Mouse (Mus musculus) embryonic facial prominence, embryonic 12.5 days (tissue): ENCODE measurements around the gene Scn8a. TPM values are rescaled to one million over a fixed set of nuclear protein-coding genes. Genes with fewer than 3 reads are reported as not detected.

Experiments
- ATAC-seq: fragments of 200-750 bp; cut with Nextera tagmentation; 2 replicates; pipeline ENCODE4 v1.8.0; 2017; ENCODE audit not compliant: insufficient number of reproducible peaks, insufficient read depth, low FRiP score, low TSS enrichment
- H3K27ac ChIP-seq: fragments of 300-500 bp; sonication (generic); 2 replicates; pipeline ENCODE4 v1.5.1; 2016; ENCODE audit warnings: mild to moderate bottlenecking
- H3K27me3 ChIP-seq: fragments of 300-500 bp; sonication (generic); 2 replicates; pipeline ENCODE4 v1.6.1; 2016; ENCODE audit warnings: mild to moderate bottlenecking, moderate library complexity
- H3K36me3 ChIP-seq: fragments of 300-500 bp; sonication (generic); 2 replicates; pipeline ENCODE4 v1.6.1; 2016; ENCODE audit warnings: mild to moderate bottlenecking
- H3K4me1 ChIP-seq: fragments of 300-500 bp; sonication (generic); 2 replicates; pipeline ENCODE4 v1.6.1; 2016
- H3K4me2 ChIP-seq: fragments of 300-500 bp; sonication (generic); replicated peaks from 2 replicates; pipeline ENCODE4 v1.6.1; 2016; ENCODE audit warnings: mild to moderate bottlenecking, moderate library complexity
- H3K4me3 ChIP-seq: fragments of 300-500 bp; sonication (generic); 2 replicates; pipeline ENCODE4 v1.5.1; 2016; ENCODE audit warnings: mild to moderate bottlenecking
- H3K9ac ChIP-seq: fragments of 300-500 bp; sonication (generic); 2 replicates; pipeline ENCODE4 v1.6.1; 2016; ENCODE audit warnings: mild to moderate bottlenecking, moderate library complexity
- H3K9me3 ChIP-seq: fragments of 300-500 bp; sonication (generic); 2 replicates; pipeline ENCODE4 v1.6.1; 2016; ENCODE audit warnings: mild to moderate bottlenecking, moderate library complexity
- WGBS: fragments of 180-500 bp; shearing (Covaris S2); methylation state at CpG from one replicate; pipeline ENCODE4 v1.1.7; 2016; 5-methylcytosine and 5-hydroxymethylcytosine counted together
- polyA plus RNA-seq: library from polyadenylated mRNA; unstranded; fragments of >200 nt; fragmentation: Nextera tagmentation; extraction: Ambion mirVana; gene quantifications from 2 replicates; pipeline ENCODE4 v1.2.1, GENCODE M21; 2016

Scn8a gene
- polyA plus RNA-seq, 1 experiment from 2014 or later, result 11.7 TPM

DNA sequence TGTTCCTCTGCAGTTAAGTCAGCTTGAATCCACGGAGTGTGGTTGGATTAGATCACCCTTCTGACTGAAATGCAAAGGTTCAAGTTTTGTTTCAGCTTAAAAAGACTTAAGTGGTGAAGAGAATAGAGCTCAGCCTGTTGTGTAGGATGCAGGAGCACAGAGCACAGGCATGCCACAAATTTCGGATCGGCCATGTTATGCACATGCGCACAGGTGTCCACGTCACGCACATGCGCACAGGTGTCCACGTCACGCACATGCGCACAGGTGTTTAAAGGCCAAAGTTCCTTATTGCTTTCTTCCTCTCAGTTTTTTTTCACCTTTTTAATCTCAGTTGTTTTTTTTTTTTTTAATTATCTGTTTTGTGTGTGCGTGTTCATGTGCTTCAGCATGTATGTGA lies 52.6 kb downstream of the Scn8a start:
- H3K4me1 ChIP-seq, result peaks cover 5% of the 10 kb centered on the region; the same call in 1 of the 2 replicates
- 94% methylated on average over 11 of the region's 11 CpGs for WGBS
- no peak overlapping the region for H3K4me3 ChIP-seq
- H3K27me3 ChIP-seq, result peaks cover 6% of the 10 kb centered on the region; the same call in 1 of the 2 replicates
- no peaks in the 10 kb centered on the region for H3K36me3 ChIP-seq
- no peak overlapping the region for H3K9ac ChIP-seq
- no peak for ATAC-seq
- H3K27ac ChIP-seq, result no peak overlapping the region
- H3K9me3 ChIP-seq, result peaks cover under 1% of the 10 kb centered on the region; the same call in 1 of the 2 replicates
- H3K4me2 ChIP-seq, result no peak overlapping the region

DNA sequence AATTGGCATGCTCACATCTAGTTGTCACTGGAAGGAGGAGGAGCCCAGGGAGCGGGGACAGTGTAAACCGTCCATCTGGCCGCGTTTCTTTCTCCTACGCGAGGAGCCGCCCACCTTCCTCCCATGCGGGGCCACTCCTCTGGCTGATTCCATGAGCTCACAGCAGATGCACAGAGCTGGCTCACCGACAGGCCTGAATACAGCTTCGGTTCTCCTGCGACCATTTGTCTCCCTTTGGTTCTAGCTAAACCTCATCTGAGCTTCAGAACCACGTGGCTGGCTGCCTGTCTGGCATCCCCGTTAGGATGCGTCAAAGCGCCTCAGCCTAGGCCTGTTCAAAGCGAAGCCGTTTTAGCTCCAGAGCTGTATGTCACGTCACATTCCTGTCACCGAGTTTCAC lies 53.8 kb downstream of the Scn8a start:
- WGBS, result 31% methylated on average over 19 of the region's 19 CpGs
- 0 out of 2 replicates have a peak, but pooled peaks have one; percentile 47 for ATAC-seq
- H3K9ac ChIP-seq, result no peak overlapping the region
- no peaks in the 10 kb centered on the region for H3K36me3 ChIP-seq
- no peak overlapping the region for H3K27ac ChIP-seq
- no peak overlapping the region for H3K4me3 ChIP-seq
- no peaks in the 10 kb centered on the region for H3K27me3 ChIP-seq
- H3K9me3 ChIP-seq, result no peaks in the 10 kb centered on the region
- no peak overlapping the region for H3K4me2 ChIP-seq
- H3K4me1 ChIP-seq, result peaks cover 5% of the 10 kb centered on the region; the same call in 1 of the 2 replicates

DNA sequence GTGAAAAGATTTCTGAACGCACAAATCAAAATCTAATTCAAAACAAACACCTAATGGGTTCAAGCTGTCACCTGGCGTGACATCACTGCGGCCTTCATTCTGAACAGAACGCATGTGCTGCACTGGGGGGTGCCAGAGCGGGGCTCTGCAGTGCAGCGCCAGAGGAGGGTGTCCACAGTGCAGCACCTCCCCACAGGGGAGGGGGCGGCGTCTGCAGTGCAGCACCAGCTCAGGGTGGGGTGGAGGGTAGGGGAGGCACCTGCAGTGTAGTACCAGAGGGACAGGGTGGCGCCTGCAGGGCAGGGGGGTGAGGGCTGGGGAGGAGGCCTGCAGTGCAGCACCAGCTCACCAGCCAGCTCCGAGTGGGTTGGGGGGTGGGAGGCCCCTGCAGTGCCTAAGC lies 55.3 kb downstream of the Scn8a start:
- H3K36me3 ChIP-seq, result no peaks in the 10 kb centered on the region
- no peak overlapping the region for H3K27ac ChIP-seq
- 66% methylated on average over 10 of the region's 10 CpGs for WGBS

DNA sequence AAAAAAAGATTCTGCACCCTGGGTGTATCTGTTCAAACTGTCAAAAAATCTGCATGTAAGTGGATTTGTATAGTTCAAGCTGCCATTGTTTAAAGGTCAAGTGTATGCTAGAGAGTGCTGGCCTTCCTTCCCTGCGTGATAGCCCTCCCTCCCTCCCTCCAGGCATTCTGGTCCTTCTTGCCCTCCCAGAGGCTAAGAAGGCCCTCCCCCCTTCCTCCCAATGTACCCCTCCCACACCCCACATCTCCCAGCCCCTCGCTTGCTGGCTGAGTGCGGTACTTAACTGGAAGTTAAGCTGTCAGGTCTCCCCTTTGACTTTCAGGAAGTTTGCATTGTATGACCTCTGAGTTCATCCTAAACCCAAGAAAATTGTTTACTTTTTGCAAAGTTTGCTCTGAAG lies 60.8 kb downstream of the Scn8a start:
- Histone ChIP-seq H3K27me3 (no peaks in the 10 kb centered on the region), H3K36me3 (no peaks in the 10 kb centered on the region), H3K9ac (no peak overlapping the region), H3K9me3 (no peaks in the 10 kb centered on the region), H3K27ac (no peak overlapping the region), H3K4me1 (no peaks in the 10 kb centered on the region), H3K4me2 (no peak overlapping the region), H3K4me3 (no peak overlapping the region)
- 37% methylated on average over 3 of the region's 3 CpGs for WGBS
- no peak for ATAC-seq

More for the DNA sequence above, 55.3 kb downstream of the Scn8a start:
- no peaks in the 10 kb centered on the region for H3K9me3 ChIP-seq
- H3K4me2 ChIP-seq, result no peak overlapping the region
- H3K4me1 ChIP-seq, result peaks cover 5% of the 10 kb centered on the region; the same call in 1 of the 2 replicates
- no peaks in the 10 kb centered on the region for H3K27me3 ChIP-seq
- H3K9ac ChIP-seq, result no peak overlapping the region
- no peak overlapping the region for H3K4me3 ChIP-seq
- ATAC-seq, result no peak

DNA sequence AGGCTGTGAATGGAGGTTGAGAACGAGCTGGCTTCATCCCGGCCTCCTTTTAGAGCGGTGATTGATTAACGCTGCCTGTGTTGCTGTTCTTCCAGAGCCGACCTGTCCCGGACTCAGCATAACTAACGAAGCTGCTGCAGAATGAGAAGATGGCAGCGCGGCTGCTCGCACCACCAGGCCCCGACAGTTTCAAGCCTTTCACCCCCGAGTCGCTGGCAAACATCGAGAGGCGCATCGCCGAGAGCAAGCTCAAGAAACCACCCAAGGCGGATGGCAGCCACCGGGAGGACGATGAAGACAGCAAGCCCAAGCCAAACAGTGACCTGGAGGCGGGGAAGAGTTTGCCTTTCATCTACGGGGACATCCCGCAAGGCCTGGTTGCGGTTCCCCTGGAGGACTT lies 66.5 kb downstream of the Scn8a start:
- Histone ChIP-seq H3K27ac (no peak overlapping the region), H3K9ac (no peak overlapping the region), H3K36me3 (no peaks in the 10 kb centered on the region), H3K4me2 (peak overlapping the region; percentile 20), H3K4me3 (peak overlapping the region; percentile 16), H3K4me1 (peaks cover 7% of the 10 kb centered on the region), H3K9me3 (no peaks in the 10 kb centered on the region), H3K27me3 (no peaks in the 10 kb centered on the region)
- ATAC-seq, result no peak
- WGBS, result 64% methylated on average over 24 of the region's 24 CpGs

DNA sequence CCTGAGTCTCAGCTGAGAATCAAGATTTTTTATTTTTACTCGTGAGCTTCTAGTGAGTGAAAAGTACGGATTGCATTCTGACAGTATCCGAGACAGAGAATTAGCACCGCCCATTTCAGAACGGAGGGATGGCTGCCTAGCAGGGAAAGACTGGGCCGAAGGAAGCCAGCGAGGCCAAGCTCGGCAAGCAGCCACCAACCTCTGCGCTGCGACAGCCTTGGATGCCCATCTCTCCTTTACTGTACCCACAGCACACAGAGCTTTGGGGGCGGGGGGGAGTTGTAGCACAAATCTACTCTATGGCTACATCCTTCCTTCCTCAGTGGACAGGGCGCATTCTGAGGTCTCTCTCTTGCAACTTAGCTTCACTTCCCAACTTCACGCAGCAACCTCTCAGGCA lies 78.7 kb downstream of the Scn8a start:
- H3K4me1 ChIP-seq, result 0 out of 2 replicates have a peak, but pooled peaks cover 4% of the 10 kb centered on the region
- H3K27ac ChIP-seq, result no peak overlapping the region
- no peak overlapping the region for H3K9ac ChIP-seq
- H3K4me3 ChIP-seq, result no peak overlapping the region
- 90% methylated on average over 13 of the region's 13 CpGs for WGBS
- H3K9me3 ChIP-seq, result no peaks in the 10 kb centered on the region
- no peak overlapping the region for H3K4me2 ChIP-seq
- H3K36me3 ChIP-seq, result no peaks in the 10 kb centered on the region
- no peak for ATAC-seq
- H3K27me3 ChIP-seq, result no peaks in the 10 kb centered on the region

DNA sequence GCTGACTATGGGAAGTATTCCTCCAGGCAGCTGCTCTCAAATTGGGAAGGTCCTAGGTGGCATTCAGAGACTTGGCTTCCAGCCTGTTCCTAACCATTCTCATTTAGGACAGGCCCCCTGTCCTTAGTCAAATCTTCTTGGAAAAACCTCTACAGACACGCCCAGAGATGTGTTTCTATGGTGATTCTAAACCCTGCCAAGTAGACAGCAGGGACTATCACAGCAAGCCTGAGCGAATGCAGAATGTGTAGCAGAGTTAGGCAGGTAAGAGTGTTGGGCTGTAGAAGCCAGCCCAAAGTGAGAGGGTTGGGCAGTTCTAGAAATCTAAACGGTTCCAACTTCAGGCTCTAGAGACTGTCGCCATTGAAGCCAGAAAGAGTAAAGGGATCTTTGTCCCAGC lies 79.5 kb downstream of the Scn8a start:
- Histone ChIP-seq H3K9me3 (no peaks in the 10 kb centered on the region), H3K4me2 (no peak overlapping the region), H3K27ac (no peak overlapping the region), H3K4me1 (0 out of 2 replicates have a peak, but pooled peaks cover 4% of the 10 kb centered on the region), H3K27me3 (no peaks in the 10 kb centered on the region), H3K4me3 (no peak overlapping the region), H3K9ac (no peak overlapping the region), H3K36me3 (no peaks in the 10 kb centered on the region)
- WGBS, result 84% methylated on average over 4 of the region's 4 CpGs
- ATAC-seq, result no peak

DNA sequence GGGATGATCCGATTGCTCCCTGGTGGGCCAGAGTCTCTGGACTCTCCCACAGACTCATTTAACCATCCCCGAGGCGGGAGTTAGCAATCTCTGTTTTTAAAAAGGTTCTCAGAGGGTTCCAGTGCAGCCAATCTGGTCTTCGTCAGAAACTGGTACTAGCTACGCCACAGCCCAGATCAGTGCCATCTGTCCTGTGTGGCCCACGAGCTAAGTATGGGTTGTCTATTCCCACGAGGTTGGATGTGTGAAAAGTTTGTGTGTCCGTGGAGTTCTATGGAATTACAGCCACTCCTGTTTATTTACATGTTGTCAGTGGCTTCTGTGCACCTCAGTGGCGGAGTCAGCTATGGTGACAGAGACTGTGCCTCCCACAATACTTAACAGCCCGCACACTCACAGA lies 81.8 kb downstream of the Scn8a start:
- ATAC-seq, result no peak
- no peak overlapping the region for H3K9ac ChIP-seq
- H3K27ac ChIP-seq, result no peak overlapping the region
- WGBS, result 75% methylated on average over 10 of the region's 10 CpGs
- no peak overlapping the region for H3K4me3 ChIP-seq
- no peaks in the 10 kb centered on the region for H3K27me3 ChIP-seq
- H3K4me2 ChIP-seq, result no peak overlapping the region
- H3K9me3 ChIP-seq, result no peaks in the 10 kb centered on the region
- no peaks in the 10 kb centered on the region for H3K36me3 ChIP-seq
- H3K4me1 ChIP-seq, result 0 out of 2 replicates have a peak, but pooled peaks cover 4% of the 10 kb centered on the region

DNA sequence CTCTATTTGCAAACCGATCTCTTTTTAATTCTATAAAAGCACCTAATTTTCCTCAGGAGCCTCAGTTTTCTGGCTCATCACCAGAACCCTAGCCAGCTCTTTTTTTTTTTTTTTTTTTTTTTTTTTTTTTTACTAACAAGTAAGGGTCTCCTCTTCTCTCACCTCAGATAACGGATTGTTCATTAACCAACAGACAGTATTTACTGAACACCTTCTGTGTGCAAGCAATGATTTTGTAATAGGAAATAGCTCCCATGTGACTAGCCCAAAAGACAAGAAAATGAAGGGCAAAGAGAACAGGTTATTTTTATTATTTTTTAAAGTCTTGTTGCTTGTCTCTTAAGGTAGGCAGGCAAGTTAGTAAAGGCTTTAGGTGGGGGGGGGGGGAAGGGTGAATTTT lies 82.6 kb downstream of the Scn8a start:
- 89% methylated on average over 2 of the region's 2 CpGs for WGBS
- Histone ChIP-seq H3K4me2 (no peak overlapping the region), H3K27ac (no peak overlapping the region)

DNA sequence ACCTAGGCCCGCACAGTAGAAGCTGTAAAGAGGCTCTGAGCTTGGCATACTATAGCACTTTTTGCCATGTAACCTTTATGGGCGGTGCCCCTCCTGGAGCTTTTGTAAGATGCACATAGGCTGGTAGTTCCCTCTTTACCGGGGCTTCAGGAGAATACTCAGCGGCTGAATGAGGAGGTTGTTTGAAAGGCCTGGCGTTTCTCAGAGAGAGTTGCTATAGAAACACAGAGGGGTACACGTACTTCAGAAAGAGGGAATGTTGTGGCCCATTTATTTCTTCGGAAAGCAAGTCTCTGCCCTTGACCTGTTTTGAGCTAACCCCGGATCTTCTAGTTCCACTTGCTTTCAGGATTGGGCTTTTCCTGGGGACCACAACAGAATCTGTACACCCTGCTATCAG lies 83.2 kb downstream of the Scn8a start:
- H3K4me3 ChIP-seq, result no peak overlapping the region
- 0 out of 2 replicates have a peak, but pooled peaks cover 4% of the 10 kb centered on the region for H3K4me1 ChIP-seq
- ATAC-seq, result no peak
- no peaks in the 10 kb centered on the region for H3K9me3 ChIP-seq
- H3K9ac ChIP-seq, result no peak overlapping the region
- no peaks in the 10 kb centered on the region for H3K36me3 ChIP-seq
- H3K4me2 ChIP-seq, result no peak overlapping the region
- WGBS, result 53% methylated on average over 8 of the region's 8 CpGs
- no peaks in the 10 kb centered on the region for H3K27me3 ChIP-seq
- H3K27ac ChIP-seq, result no peak overlapping the region

More for the DNA sequence above, 82.6 kb downstream of the Scn8a start:
- Histone ChIP-seq H3K36me3 (no peaks in the 10 kb centered on the region), H3K9me3 (no peaks in the 10 kb centered on the region), H3K4me1 (0 out of 2 replicates have a peak, but pooled peaks cover 4% of the 10 kb centered on the region), H3K4me3 (no peak overlapping the region), H3K27me3 (no peaks in the 10 kb centered on the region), H3K9ac (no peak overlapping the region)
- no peak for ATAC-seq

DNA sequence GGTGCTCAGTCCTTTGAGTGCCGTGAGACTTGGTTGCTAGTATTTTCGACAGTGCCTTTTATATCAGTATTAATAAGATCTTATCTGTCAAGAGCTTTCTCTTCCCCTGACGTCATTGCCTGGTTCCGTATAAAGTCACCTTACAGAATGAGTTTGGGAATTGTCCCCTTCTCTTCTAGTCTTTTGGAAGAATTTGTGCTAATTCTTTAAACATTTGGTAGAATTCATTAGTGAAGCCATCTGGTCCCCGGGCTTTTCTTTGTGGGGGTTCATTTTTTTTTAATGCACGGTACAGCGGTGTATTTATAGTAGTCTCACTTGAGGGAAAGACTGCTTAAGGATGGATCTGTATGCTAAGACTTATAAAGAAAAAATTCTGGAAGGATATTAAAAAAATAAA lies 84.3 kb downstream of the Scn8a start:
- H3K27ac ChIP-seq, result no peak overlapping the region
- H3K4me3 ChIP-seq, result no peak overlapping the region
- 73% methylated on average over 7 of the region's 7 CpGs for WGBS
- H3K9me3 ChIP-seq, result no peaks in the 10 kb centered on the region
- no peak overlapping the region for H3K4me2 ChIP-seq
- no peak overlapping the region for H3K9ac ChIP-seq
- ATAC-seq, result no peak
- no peaks in the 10 kb centered on the region for H3K27me3 ChIP-seq
- 0 out of 2 replicates have a peak, but pooled peaks cover 4% of the 10 kb centered on the region for H3K4me1 ChIP-seq
- H3K36me3 ChIP-seq, result no peaks in the 10 kb centered on the region

DNA sequence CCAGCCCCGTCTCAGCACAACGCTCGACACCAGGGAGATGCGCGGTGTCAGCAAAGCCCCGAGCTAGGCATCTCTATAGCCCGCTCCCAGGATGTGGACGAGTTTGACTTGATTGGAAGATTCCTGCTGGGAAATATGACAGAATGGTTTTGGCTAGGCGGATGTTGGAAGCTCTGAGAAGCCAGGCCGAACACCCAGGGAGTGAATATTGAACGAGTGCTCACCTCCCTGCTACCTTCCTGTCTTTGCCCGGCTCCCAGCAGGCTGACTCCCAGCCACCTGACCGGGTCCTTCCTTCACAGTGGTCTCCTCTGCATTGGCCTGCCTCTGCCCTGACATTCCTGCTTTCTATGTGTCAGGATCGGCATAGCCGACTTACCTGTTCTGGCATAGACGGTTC lies 85.1 kb downstream of the Scn8a start:
- H3K27me3 ChIP-seq, result no peaks in the 10 kb centered on the region
- no peaks in the 10 kb centered on the region for H3K9me3 ChIP-seq
- no peak overlapping the region for H3K4me2 ChIP-seq
- no peak for ATAC-seq
- H3K36me3 ChIP-seq, result no peaks in the 10 kb centered on the region
- no peak overlapping the region for H3K27ac ChIP-seq
- H3K9ac ChIP-seq, result no peak overlapping the region
- 0 out of 2 replicates have a peak, but pooled peaks cover 4% of the 10 kb centered on the region for H3K4me1 ChIP-seq
- 78% methylated on average over 16 of the region's 16 CpGs for WGBS
- no peak overlapping the region for H3K4me3 ChIP-seq
